Mouse (Mus musculus) intestine, embryonic 16.5 days (tissue): ENCODE results near the gene Galm. TPM values are rescaled to one million over a fixed set of nuclear protein-coding genes. Genes with fewer than 3 reads are reported as not detected.

ENCODE experiments used
- ATAC-seq: fragments of 200-750 bp; cut with Nextera tagmentation; 2 replicates; pipeline ENCODE4 v1.8.0; 2017; ENCODE audit warnings: moderate TSS enrichment, moderate library complexity
- H3K27ac ChIP-seq: fragments of 300-500 bp; sonication (generic); 2 replicates; pipeline ENCODE4 v1.5.1; 2014; ENCODE audit warnings: mild to moderate bottlenecking, low read length
- H3K27me3 ChIP-seq: fragments of 300-500 bp; sonication (generic); replicated peaks from 2 replicates; pipeline ENCODE4 v1.6.1; 2014; ENCODE audit warnings: low read length, control low read depth, mixed read lengths; ENCODE audit not compliant: control insufficient read depth, insufficient read depth
- H3K36me3 ChIP-seq: fragments of 300-500 bp; sonication (generic); 2 replicates; pipeline ENCODE4 v1.6.1; 2014; ENCODE audit warnings: low read length, control low read depth; ENCODE audit not compliant: control insufficient read depth, insufficient read depth
- H3K4me1 ChIP-seq: fragments of 300-500 bp; sonication (generic); 2 replicates; pipeline ENCODE4 v1.6.1; 2014; ENCODE audit warnings: low read length, control low read depth, mixed read lengths; ENCODE audit not compliant: control insufficient read depth, insufficient read depth
- H3K4me2 ChIP-seq: fragments of 300-500 bp; sonication (generic); 2 replicates; pipeline ENCODE4 v1.6.1; 2014; ENCODE audit warnings: low read depth, low read length, control low read depth
- H3K4me3 ChIP-seq: fragments of 300-500 bp; sonication (generic); 2 replicates; pipeline ENCODE4 v1.5.1; 2014; ENCODE audit warnings: mild to moderate bottlenecking, low read length
- H3K9ac ChIP-seq: fragments of 300-500 bp; sonication (generic); 2 replicates; pipeline ENCODE4 v1.6.1; 2014; ENCODE audit warnings: low read depth, low read length
- H3K9me3 ChIP-seq: fragments of 300-500 bp; sonication (generic); 2 replicates; pipeline ENCODE4 v1.6.1; 2016; ENCODE audit warnings: low read length, control low read depth; ENCODE audit not compliant: control insufficient read depth
- WGBS: fragments of 180-500 bp; shearing (Covaris S2); extraction: QIAGEN DNeasy Blood & Tissue Kit; methylation state at CpG from one replicate; pipeline ENCODE4 v1.1.7; 2014; 5-methylcytosine and 5-hydroxymethylcytosine counted together
- polyA plus RNA-seq: library from polyadenylated mRNA; unstranded; fragments of >200 nt; fragmentation: Nextera tagmentation; extraction: Ambion mirVana; gene quantifications from 2 replicates; pipeline ENCODE4 v1.2.1, GENCODE M21; 2015

Gene Galm
- polyA plus RNA-seq, 1 experiment from 2014 or later = 101 TPM

DNA sequence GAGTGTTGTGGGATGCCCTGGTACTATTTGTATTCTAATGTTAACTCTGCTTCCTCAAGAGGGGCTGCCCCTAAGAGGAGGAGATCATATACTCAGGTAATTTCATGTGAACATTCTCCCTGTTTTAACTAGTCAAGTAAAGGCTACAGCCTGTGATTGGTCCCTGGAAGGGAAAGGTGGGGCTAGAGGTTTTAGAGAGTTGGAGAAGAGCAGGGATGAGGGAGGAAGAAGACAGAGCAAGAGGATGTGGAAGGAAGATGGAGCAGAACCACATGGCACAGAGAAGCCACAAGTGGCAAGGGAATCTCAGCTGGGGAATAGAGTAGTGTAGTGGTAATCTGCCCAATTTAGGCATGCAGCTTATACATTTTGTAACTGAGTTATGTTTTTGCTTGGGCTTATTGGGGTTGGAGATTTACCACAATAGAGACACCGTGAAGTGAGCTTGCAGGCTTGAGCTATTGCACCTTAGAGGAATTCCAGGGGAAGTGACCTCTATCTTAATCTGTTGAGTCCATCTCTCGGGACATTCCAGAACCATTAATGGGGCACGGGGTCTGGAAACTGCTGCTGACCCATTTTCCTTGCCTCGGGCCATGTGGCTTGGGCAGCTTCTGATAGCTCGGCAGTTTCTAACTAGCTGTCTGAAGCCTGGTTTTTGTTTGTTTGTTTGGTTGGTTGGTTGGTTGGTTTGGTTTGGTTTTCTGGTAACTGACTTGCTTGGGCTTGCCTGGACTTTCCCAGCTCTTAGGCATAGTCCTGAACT, 2.1 kb upstream of the Galm start:
- H3K4me2 ChIP-seq = no peak overlapping the region
- no peaks in the 10 kb centered on the region for H3K9me3 ChIP-seq
- no peak for ATAC-seq
- H3K4me3 ChIP-seq = no peak overlapping the region
- no peak overlapping the region for H3K27ac ChIP-seq
- WGBS = 81% methylated on average over 5 of the region's 5 CpGs
- no peaks in the 10 kb centered on the region for H3K36me3 ChIP-seq
- no peak overlapping the region for H3K9ac ChIP-seq
- H3K27me3 ChIP-seq = no peaks in the 10 kb centered on the region
- H3K4me1 ChIP-seq = 0 out of 2 replicates have a peak, but pooled peaks cover 3% of the 10 kb centered on the region

DNA sequence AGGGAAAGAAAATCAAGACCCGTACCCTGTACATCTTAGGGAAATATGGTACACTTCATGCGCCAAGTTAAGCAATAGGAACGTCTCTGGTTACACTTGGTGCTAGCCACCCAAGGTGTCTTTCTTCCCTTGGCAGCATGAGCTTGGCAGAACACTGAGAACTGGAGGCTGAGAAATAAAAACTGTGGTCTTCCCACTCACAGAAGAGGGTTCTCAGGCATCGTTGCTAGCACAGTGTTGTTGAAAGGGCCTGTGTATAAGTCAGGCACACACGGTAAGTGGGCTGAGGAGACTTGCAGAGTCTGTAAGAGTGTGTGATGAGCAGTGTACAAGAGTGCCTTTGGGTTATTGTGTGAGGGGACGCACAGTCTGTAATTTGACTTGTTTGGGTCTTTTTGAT, 1.1 kb upstream of the Galm start:
- Histone ChIP-seq H3K4me1 (0 out of 2 replicates have a peak, but pooled peaks cover 3% of the 10 kb centered on the region), H3K9me3 (no peaks in the 10 kb centered on the region), H3K4me3 (no peak overlapping the region), H3K27me3 (no peaks in the 10 kb centered on the region), H3K4me2 (no peak overlapping the region), H3K9ac (no peak overlapping the region), H3K36me3 (no peaks in the 10 kb centered on the region), H3K27ac (no peak overlapping the region)
- ATAC-seq = no peak
- WGBS = 91% methylated on average over 6 of the region's 6 CpGs

DNA sequence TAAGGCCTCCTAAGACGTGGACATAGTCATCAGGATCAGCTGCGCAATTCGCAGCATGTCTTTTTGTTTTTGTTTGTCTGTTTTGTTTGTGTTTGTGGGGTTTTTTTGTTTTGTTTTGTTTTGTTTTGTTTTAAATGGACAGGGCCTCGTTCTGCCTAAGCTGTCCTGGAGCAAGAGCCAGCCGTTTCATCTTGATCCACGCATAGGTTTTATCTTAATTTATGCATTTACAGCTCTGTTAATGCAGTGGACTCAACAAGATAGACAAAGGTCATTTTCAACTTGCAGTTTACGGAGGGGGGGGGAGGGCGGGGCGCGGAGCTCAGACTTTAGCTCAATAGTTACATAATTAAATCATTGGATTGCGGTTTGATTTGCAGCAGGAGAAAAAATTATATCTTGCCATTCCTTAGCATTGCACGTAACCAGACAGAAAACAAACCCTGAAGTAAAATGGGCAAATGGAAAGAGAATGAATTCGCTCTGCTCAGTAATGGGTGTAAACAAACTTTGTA, 1.3 kb downstream of the Galm start:
- peaks cover 2% of the 10 kb centered on the region; the same call in 1 of the 2 replicates for H3K4me1 ChIP-seq
- peak overlapping the region; percentile 65 for H3K4me3 ChIP-seq
- H3K4me2 ChIP-seq = peak overlapping the region; percentile 88
- peak overlapping the region; percentile 98 for H3K27ac ChIP-seq
- H3K27me3 ChIP-seq = no peaks in the 10 kb centered on the region
- peak; percentile 74 for ATAC-seq
- peak overlapping the region; percentile 78; the same call in 1 of the 2 replicates for H3K9ac ChIP-seq
- 61% methylated on average over 13 of the region's 13 CpGs for WGBS
- no peaks in the 10 kb centered on the region for H3K9me3 ChIP-seq
- no peaks in the 10 kb centered on the region for H3K36me3 ChIP-seq

DNA sequence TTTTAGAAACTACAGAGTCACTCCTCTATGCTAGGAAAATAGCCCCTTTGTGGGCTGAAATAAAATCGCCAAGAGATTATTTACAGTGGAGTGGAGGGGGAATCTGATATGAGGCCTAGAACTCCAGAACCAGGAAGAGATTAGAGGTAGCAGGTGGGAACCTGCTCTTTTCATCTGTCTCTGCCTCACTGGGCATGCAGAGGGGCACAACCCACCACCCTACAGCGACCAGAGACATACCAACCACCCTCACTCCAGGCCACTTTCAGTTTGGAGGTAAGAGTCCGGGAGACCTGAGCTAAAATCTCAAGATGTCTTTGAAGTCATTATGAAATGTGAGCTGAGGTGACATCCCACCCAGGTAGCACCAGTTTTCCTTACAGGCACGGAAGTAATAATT, 2.1 kb downstream of the Galm start:
- WGBS = 74% methylated on average over 4 of the region's 4 CpGs
- peak overlapping the region; percentile 53; the same call in 1 of the 2 replicates for H3K27ac ChIP-seq
- H3K4me1 ChIP-seq = peaks cover 2% of the 10 kb centered on the region; the same call in 1 of the 2 replicates
- H3K27me3 ChIP-seq = no peaks in the 10 kb centered on the region
- no peak for ATAC-seq
- H3K9ac ChIP-seq = peak overlapping the region; percentile 13; the same call in 1 of the 2 replicates
- H3K9me3 ChIP-seq = no peaks in the 10 kb centered on the region
- H3K4me2 ChIP-seq = peak overlapping the region; percentile 88; the same call in 1 of the 2 replicates
- no peaks in the 10 kb centered on the region for H3K36me3 ChIP-seq
- no peak overlapping the region; the same call in 1 of the 2 replicates for H3K4me3 ChIP-seq

DNA sequence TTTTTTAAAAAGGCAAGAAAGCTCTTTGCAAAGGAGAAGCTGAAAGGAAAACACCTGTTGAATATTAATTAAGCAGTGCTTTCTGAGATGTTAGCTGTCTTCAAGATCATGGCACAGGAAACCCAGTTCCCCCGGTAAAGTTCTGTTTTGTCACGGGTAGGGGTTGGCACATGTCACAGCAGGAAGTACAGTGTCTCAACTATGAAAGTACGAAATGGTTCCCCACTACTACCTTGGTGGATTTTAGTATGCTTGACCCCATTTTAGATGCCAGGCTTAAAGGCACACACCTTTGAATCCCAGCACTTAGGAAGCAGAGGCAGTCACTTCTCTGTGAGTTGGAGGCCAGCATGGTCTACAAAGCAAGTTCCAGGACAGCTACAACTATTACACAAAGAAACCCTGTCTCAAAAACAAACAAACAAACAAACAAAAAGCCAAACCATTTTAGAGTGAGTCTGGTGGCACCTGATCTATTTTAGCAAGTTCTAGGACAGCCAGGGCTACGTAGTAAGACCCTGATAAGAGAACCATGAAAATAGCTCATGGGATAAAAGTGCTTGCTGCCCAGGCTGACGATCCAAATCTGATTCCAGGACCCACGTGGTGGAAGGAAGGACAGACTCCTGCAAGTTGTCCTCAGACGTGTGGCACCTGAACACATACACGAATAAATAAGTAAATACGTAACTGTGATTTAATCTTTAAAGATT, 3.6 kb downstream of the Galm start:
- Histone ChIP-seq H3K27me3 (no peaks in the 10 kb centered on the region), H3K27ac (peak overlapping the region; percentile 61), H3K4me3 (no peak overlapping the region), H3K9me3 (no peaks in the 10 kb centered on the region), H3K4me2 (no peak overlapping the region), H3K36me3 (no peaks in the 10 kb centered on the region), H3K4me1 (peaks cover 2% of the 10 kb centered on the region; the same call in 1 of the 2 replicates), H3K9ac (no peak overlapping the region)
- ATAC-seq = no peak
- 62% methylated on average over 9 of the region's 9 CpGs for WGBS

DNA sequence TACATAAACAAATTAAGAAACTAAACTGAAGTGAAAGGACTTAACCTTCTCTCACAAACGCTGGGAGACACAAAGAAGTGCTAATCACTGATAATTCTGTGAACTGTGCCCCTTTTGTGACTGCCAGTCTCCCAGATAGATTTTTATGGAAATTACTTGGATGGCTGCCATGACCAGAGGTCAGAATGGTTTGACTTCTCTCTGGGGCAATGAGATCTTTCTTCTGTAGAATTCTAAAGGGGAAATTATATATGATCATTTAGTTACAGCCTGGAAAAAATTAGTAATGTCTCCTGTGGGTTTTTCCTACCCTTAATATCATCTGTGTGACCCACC, 4.1 kb downstream of the Galm start:
- Histone ChIP-seq H3K27ac (peak overlapping the region; percentile 75), H3K9ac (no peak overlapping the region), H3K9me3 (no peaks in the 10 kb centered on the region), H3K27me3 (no peaks in the 10 kb centered on the region), H3K4me2 (peak overlapping the region; percentile 41; the same call in 1 of the 2 replicates), H3K4me3 (no peak overlapping the region), H3K4me1 (peaks cover 2% of the 10 kb centered on the region; the same call in 1 of the 2 replicates), H3K36me3 (no peaks in the 10 kb centered on the region)
- 36% methylated on average over 1 of the region's 1 CpGs for WGBS
- ATAC-seq = peak; percentile 35; the same call in 1 of the 2 replicates

DNA sequence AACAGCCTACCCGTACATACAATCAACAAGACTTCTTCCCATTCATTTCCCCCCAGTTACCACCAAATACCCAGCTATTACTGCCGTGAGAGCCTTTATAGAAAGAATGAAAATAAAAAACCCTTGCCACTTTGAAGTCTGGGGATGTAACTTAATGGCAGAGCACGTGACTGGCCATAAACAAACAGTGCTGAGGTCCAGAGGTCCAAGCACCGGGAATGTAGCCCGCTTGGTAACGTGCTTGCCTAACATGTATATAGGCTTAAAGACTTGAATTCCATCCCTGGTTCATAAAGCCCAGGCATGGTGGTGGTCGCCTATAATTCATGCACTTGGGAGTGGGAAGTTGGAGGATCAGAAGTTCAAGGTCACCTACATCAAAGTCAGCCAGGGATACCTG, 4.6 kb downstream of the Galm start:
- H3K4me3 ChIP-seq = no peak overlapping the region
- peaks cover 2% of the 10 kb centered on the region; the same call in 1 of the 2 replicates for H3K4me1 ChIP-seq
- H3K4me2 ChIP-seq = peak overlapping the region; percentile 41; the same call in 1 of the 2 replicates
- no peaks in the 10 kb centered on the region for H3K9me3 ChIP-seq
- H3K27me3 ChIP-seq = no peaks in the 10 kb centered on the region
- 57% methylated on average over 7 of the region's 7 CpGs for WGBS
- ATAC-seq = peak; percentile 54
- H3K36me3 ChIP-seq = no peaks in the 10 kb centered on the region
- H3K27ac ChIP-seq = peak overlapping the region; percentile 75
- no peak overlapping the region for H3K9ac ChIP-seq

DNA sequence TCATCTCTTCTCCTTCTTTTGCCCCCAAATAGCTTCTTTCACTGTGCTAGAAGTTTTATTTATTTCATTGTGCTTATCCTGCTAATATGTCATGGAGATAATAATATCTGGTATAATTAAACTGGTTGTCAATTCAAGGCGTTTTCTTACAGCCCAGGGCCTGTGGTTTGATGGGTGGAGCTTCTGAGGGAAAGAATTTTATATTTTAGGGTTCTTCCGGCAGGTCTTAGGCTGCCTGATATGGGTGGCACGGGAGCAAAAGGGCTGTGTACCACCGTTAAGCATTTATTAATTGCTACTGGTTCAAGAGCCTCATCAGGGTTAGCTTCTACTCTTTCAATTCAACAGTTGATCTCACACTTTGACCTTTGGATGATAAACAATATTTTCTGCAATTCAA, 5.2 kb downstream of the Galm start:
- 52% methylated on average over 4 of the region's 4 CpGs for WGBS
- no peaks in the 10 kb centered on the region for H3K9me3 ChIP-seq
- peak overlapping the region; percentile 75 for H3K27ac ChIP-seq
- no peaks in the 10 kb centered on the region for H3K27me3 ChIP-seq
- H3K36me3 ChIP-seq = no peaks in the 10 kb centered on the region
- ATAC-seq = no peak
- H3K9ac ChIP-seq = no peak overlapping the region
- H3K4me2 ChIP-seq = peak overlapping the region; percentile 41; the same call in 1 of the 2 replicates
- no peak overlapping the region for H3K4me3 ChIP-seq
- H3K4me1 ChIP-seq = peaks cover 2% of the 10 kb centered on the region; the same call in 1 of the 2 replicates

DNA sequence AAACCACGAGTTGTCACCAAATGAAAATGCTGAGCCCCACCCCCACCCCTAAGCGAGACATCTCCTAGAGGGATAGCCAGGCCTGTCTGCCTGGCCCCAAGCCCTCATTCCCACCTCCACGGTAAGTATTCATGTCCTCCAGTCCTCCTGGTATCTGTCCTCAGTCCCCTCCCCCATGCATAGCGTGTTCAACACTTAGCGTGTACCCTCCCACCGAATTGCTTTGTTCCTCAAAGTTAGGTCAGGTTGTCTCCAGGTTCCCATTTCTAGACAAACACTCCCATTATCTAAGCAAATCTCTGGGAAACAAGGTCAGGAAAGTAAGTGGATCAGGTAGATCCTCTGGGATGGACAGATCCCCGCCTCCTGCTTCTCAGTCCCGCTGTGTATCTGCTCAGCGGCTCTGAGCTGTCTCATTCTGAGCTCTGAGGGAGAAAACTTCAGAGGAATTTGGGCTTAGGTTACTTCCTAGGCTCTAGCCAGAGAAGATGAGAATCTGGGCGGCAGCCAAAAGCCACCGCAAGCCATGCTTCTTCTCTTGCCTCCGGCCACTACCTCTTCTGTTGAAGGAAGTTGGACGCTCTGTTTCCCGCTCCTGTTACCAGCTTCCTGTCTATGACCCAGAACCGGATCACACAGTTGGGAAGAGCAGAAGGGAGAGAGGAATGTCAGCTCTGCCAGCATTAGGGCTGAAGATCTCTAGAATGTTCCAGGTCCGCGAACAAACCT, 11.3 kb downstream of the Galm start:
- WGBS = 78% methylated on average over 17 of the region's 17 CpGs
- Histone ChIP-seq H3K9ac (no peak overlapping the region), H3K36me3 (no peaks in the 10 kb centered on the region), H3K4me3 (no peak overlapping the region), H3K4me2 (no peak overlapping the region), H3K4me1 (no peaks in the 10 kb centered on the region), H3K27me3 (no peaks in the 10 kb centered on the region), H3K9me3 (no peaks in the 10 kb centered on the region), H3K27ac (no peak overlapping the region)
- ATAC-seq = no peak
